Comparison of ENCODE assay signal across 17 mouse cellular contexts in genomic region chr13:36261299-36261698, GRCm38 (mm10).
"Had no signal": no experiment of that assay in that cellular context is flagged by ENCODE, and none has a peak within 500 bp of the region (broad histone marks: within the 10 kb centered on the region; RNA-seq: fewer than 3 reads in every experiment).

No protein-coding gene starts in this region.

- H3K4me3 ChIP-seq: lung, embryonic 15.5 days; megakaryocyte, embryonic 14.5 days; midbrain, embryonic 13.5 days; midbrain, embryonic 15.5 days; neural tube, embryonic 12.5 days; stomach, embryonic 15.5 days had no signal

- H3K4me1 ChIP-seq: stomach, embryonic 15.5 days had no signal

- DNase-seq: lung, adult 2 months; lung, postnatal 14 days; lung, postnatal 36 days; right cerebral cortex, postnatal 14 days; thymus, adult 2 months; thymus, postnatal 25 days; thymus, postnatal 4 days had no signal

- H3K36me3 ChIP-seq: lung, embryonic 15.5 days; midbrain, embryonic 13.5 days; midbrain, embryonic 15.5 days; neural tube, embryonic 12.5 days; stomach, embryonic 15.5 days had no signal

- H3K27ac ChIP-seq: lung, embryonic 15.5 days; macrophage; midbrain, embryonic 13.5 days; midbrain, embryonic 15.5 days; neural tube, embryonic 12.5 days; stomach, embryonic 15.5 days; stomach, postnatal 0 days had no signal

- H3K9me3 ChIP-seq: lung, embryonic 15.5 days; midbrain, embryonic 13.5 days; midbrain, embryonic 15.5 days; stomach, embryonic 15.5 days had no signal

- H3K27me3 ChIP-seq: lung, embryonic 15.5 days; megakaryocyte, embryonic 14.5 days; midbrain, embryonic 13.5 days; midbrain, embryonic 15.5 days; neural tube, embryonic 12.5 days; stomach, embryonic 15.5 days had no signal

- ATAC-seq: lung, postnatal 0 days; midbrain, embryonic 13.5 days; midbrain, embryonic 15.5 days had no signal

- H3K4me2 ChIP-seq: lung, embryonic 15.5 days; midbrain, embryonic 11.5 days; midbrain, embryonic 13.5 days; midbrain, embryonic 15.5 days; neural tube, embryonic 12.5 days; stomach, embryonic 15.5 days had no signal

- H3K9ac ChIP-seq: lung, embryonic 15.5 days; midbrain, embryonic 13.5 days; midbrain, embryonic 15.5 days; neural tube, embryonic 12.5 days; stomach, embryonic 15.5 days had no signal
